Mouse (Mus musculus): ENCODE results near the gene Fam129b.
"Not testable (repeated sequence)": the region's sequence is repeated elsewhere in the genome, so short reads cannot be mapped to it uniquely, and the experiment has no call there.

Gene Fam129b

DNA sequence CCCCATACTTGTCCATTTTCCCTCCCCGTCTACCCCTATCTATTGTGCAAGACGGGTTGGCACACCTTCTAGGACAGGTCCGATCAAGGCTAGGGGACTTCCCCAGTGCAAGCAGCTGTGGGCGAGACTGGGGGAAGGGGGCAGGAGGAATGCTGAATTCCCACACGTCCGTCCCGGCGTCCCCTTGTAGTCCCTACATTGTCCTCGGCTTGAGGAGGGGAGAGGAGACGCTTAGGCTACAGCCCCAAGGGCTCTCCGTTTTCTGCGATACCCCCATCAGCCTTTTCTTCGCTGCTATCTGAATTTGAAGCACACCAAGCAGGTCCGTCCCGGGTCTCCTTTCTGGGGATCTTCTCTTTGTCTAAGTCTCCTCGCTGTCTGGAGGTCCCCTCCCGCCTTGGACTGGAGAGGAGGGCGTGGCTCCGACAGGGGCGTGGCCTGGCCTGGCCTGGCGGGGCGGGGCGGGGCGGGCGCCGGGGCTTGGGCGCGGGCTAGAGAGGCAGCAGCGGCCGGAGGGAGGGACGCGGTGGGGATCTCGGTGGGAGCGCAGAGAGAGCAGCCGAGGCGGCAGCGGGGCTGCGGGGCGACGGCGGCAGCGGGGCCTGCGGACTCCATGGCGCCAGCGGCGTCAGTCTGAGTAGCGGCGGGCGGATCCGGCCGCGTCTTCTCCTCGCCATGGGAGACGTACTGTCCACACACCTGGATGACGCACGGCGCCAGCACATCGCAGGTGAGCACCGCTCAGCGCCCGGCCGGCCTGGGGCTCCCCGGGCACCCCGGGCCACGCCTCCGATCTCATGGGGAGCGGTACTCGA, at the start of gene Fam129b:
Gene Fam129b, plus strand, starts transcription at position 440 of the 815 bp plus-strand sequence.
- peak; percentile 96 for DNase-seq (ENCODE audit: low spot score)

DNA sequence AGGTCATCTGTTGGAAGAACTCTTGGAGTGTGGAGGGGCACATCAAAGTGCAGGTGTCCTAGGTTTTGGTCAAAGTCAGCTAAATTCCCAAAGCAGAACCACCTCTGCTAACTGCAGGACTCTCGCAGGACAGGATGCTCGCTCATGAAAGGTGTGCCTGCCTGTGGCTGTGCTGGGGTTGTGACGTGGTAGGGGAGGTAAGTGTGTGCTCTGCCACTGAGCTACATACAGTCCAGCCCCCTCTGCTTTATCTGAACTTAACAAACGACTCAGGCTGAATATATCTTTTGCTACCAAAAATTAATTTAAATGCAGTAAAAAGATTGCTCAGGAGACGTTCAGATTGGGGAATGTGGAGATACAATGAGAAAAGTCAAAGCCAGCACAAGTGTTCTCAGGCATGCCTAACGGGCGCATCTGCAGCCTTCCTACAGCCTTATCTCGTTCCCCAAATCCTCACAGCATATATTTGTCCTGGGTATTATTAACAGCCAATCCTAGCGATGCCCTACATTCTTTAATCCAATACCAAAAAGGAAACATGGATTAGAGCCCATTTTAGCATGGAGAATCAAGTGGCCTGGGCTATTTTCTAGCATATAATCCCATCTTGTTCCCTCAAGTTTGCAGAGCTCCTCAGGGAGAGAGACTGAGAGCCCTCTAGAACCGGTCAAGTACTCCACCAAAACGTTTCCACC, 46.8 kb upstream of the Fam129b start:
- no peak for DNase-seq (ENCODE audit: low spot score)

DNA sequence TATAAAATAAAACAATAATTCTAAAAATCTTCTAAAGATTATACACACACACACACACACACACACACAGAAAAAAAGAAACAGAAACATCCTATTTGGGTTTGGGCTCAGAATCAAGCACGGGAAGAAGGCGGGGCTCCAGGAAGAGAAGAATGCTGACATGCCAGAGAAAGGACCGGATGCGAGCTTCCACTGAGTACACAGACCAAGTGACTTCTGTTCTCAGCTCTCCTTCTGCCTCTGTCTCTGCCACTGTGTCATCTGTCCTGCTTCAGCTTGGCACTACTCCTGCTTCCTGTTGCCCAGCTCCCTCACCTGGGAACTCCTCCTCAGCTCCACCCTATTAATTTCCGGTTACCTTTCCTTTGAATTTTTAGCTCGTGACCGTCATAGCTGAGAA, 41.4 kb upstream of the Fam129b start:
- DNase-seq (ENCODE audit: low spot score): no peak

DNA sequence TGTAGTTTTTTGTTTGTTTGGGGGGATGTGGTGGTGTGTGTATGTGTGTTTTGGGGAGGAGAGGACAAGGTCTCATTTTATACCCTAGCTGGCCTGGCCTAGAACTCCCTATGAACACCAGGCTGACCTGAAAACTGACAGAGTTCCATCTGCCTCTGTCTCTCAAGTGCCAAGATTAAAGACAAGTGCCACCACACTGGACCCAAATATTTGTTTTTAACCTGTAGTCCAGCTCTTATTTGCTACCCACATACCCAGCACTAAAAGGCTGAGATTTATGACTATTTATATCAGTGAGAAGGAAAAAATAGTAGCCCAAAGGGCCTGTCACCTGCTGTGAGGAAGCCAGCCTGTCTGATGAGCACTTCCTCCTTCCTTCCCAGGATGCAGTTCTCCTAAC, 40.3 kb upstream of the Fam129b start:
- DNase-seq (ENCODE audit: low spot score): no peak

DNA sequence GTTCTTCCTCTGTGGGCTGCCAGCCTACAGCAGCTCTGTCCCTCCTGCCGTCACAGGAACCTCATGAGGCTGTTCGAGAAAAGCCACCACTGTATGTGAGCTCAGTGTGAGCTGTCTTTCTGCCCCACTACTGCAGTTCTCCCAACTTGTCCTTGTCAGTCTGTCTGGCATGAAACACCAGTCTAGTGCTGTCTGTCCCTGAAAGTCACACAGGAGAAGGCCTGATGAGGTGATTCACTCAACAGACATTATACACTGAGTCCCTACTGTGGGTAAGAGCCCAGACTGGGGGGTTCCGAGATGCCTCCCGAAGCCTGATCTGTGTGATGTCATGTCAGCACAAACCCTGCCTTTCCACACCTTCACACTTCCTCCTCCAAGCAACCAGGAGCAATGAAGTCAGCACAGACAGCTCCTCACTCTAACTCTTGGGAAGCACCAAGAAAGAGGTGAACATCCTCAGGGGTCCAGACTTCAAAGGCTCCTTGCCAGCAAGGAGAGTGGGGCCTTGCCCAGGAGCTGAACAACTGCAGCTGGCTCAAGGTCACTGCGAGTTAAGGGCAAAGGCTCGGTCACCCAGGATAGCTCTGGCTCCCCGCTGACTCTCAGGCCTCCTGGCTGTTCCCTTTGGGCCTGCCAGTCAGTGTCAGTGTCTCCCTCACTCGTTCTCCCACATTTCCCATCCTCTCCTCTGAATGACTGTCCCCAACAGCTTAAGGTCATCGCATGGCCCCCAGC, 37.6 kb upstream of the Fam129b start:
- no peak for DNase-seq (ENCODE audit: low spot score)

DNA sequence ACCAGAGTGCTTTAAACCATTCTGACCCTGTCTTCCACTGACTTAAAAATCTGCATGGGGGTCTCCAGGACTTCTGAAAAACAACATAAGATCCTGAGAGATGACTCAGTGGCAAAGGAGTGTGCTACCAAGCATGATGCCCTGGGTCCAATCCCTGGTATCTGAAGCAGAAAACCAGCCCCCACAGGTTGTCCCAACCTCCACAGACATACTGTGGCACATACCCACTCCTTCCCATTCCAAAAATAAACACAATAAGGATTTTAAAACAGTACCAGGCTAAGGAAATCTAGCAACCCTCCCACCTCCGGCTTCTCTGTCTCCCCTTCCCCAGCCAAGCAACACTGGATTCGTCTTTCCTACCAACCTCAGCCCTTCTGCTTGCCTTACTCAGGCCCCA, 36.7 kb upstream of the Fam129b start:
- DNase-seq (ENCODE audit: low spot score): no peak

DNA sequence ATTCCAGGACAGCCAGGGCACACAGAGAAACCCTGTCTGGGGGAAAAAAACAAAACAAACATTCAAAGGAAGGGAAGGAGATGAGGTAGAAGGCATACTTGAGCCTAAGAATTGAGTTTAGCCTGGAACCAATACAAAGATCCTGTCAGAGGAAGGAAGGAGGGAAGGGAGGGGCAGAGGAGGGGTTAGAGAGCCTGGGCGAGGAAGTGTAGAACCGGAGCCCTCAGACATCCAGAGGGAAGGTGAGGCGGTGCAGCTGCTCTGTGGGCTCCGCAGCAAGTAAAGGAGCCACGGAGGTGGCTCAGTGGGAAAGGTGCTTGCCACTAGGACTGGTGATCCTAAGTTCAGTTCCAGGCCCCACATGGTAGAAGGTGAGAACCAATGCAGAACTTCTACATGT, 34.8 kb upstream of the Fam129b start:
- no peak for DNase-seq (ENCODE audit: low spot score)

DNA sequence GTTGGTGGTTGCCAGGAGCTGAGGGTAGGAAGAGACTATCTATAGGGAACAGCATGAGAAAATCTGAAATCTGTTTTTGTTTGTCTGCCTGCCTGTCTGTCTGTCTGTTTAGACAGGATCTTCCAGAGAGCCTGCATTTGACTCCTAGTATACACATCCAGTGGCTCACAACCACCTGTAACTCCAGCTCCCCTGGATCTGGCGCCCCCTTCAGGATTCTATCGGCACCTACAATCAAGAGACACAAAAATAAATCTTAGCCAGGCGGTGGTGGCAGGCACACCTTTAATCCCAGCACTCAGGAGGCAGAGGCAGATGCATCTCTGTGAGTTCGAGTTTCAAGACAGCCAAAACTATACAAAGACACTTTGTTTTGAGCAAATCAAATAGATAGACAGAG, 33.4 kb upstream of the Fam129b start:
- no peak for DNase-seq (ENCODE audit: low spot score)

DNA sequence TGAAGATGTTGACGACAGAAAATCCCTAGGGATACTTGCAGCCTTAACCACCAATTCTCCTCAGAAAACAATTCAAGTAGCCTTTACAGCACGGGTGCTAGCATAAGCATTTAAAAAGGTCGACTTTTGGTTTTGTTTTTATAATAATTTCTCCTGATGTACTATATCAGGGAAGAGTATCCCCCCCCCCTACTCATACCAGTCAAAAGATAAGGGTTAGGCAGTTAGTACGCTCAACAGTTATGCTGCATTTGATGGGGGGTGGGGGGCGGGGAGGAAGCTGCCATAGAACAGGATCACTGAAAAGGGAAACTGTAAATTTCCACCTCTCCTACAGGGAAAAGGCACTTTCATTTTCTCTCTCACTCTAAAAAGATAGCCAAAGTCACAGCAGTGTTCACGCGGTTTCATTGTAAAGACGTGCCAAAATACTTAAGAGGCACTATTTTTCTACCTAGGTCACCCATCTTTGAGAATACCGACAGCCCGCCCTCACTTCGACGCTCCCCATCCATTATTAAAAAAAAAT, 30.3 kb upstream of the Fam129b start:
- no peak for DNase-seq (ENCODE audit: low spot score)

DNA sequence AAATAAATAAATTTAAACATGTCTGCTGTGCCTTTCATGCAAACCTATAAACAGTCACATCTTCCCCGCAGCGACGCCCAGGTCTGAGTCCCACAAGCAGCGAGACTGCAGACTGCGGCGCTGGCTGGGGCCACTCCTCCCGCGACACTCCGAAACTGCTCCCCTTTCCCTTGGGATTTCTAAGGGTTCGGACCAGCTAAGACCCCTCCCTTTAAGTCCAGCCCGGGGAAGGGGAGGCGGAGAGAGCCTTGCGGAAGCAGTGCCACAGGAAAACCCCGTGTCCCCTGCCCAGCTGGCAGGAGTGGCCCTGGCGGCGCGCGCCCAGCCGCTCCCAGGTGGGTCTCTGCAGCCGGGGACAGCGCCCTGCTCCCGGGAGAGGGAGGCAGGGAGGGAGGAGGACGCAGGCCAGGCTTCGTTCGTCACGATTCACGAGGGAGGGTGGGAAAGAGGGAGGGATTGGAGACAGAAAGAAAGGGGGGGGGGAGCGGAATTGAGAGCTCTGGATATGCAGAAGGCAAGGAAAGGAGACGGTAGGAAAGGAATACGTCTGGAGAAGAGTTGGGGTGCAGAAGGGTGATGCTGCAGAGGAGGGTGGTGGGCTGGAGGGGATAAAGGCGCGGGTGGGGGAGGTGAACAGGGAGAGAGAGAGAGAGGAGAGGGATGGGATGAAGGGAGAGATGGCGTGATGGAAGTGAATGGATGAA, 29.7 kb upstream of the Fam129b start:
- DNase-seq (ENCODE audit: low spot score): peak; percentile 49

DNA sequence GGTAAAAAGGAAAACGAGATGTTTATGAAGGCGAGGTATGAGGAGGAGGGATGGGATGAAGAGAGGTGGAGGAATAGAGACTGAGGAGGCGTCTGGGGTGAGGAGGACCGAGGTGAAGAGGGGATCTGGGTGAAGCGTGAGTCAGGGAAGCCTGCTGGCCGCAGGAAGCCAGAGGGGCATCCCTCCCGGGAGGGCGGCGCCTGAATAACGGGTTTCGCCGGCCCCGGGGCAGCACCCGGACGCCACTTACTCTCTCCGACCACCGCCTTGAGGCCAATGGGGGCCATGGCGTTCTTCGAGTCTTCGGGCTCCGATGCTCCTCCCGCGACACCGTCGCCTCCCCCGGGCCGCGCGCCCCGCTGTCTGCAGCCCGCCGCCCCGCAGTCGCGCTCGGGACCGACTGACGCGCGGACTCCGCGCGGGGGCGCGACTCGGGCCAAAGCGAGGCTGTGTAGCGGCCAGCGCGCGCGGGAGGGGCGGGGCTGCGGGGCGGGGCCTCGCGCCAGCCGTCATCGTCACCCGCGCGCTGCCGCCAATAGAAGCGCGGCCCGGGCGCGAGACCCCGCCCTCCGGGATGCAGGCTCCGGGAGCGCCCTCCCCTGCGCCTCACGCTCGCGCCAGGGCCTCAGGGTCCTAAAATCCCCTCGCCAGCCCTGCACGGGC, 29.0 kb upstream of the Fam129b start, which contains the start of gene Stxbp1:
Gene Stxbp1, minus strand, starts transcription at position 441 of the 663 bp plus-strand sequence.
- DNase-seq (ENCODE audit: low spot score): peak; percentile 85

DNA sequence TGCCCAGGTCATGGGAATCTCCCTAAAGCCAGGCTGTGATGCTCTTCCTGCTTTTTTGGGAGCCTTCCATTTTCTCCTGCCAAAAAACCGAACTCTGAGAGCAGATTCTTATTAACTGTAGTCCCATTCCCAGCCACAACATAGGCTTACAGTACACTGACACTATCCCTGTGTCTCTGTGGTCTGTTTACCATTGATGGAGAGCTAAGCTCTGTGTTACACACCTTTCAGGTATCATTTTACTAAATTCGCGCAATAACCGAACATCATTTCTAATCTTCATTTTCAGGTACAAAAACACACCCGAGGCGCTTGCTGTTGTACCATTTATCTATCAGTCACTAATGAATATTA, 28.5 kb upstream of the Fam129b start:
- DNase-seq (ENCODE audit: low spot score): no peak

DNA sequence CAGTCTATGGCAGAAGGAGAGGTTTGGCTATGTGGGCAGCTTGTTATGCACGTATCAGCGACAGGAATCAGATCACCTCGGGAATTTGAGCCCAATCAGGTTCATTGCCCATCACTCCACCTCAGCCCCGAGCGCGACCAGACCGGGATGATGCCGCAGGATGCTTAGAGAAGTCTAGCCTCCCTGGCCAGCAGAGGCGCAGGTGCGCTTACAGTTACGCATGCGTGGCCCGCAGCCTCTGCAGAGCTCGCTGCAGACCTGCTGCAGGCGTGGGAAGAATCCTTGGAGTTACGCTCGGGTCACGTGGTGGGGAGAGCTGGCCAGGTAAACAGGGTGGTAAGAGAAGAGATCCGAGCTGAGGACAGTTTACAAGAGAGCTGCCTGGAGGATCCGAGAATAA, 23.8 kb upstream of the Fam129b start:
- peak; percentile 57 for DNase-seq (ENCODE audit: low spot score)

DNA sequence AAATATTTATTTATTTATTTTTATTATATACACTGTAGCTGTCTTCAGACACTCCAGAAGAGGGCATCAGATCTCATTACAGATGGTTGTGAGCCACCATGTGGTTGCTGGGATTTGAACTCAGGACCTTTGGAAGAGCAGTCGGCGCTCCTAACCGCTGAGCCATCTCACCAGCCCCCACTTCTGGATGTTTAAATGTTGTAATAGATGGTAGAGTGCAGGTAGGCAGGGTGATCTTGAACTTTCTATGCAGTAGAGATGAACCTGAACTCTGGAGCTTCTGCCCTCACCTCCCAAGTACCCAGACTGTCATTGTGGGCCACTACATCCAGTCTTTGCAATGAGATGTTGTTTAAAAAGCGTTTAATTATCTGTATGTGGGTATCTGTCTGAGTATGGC, 22.2 kb upstream of the Fam129b start:
- not testable (repeated sequence) for DNase-seq (ENCODE audit: low spot score)

DNA sequence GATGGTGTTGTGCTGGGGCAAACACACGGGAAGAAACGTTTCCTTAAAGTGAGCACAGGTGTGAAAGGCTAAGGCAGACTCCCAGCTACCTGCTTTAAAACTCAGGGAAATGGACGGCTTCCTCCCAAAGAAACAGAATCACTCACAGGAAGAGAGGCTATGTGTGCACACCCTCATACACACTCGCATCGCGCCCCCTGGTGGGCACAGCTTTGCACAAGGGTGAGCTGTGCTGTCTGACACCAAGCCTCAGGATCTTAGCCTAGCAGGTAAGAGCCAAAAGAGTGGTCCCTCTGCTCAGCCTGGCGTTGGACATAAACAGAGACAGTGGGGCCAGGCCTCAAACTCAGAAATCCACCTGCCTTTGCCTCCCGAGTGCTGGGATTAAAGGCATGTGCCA, 21.7 kb upstream of the Fam129b start:
- peak; percentile 64 for DNase-seq (ENCODE audit: low spot score)

DNA sequence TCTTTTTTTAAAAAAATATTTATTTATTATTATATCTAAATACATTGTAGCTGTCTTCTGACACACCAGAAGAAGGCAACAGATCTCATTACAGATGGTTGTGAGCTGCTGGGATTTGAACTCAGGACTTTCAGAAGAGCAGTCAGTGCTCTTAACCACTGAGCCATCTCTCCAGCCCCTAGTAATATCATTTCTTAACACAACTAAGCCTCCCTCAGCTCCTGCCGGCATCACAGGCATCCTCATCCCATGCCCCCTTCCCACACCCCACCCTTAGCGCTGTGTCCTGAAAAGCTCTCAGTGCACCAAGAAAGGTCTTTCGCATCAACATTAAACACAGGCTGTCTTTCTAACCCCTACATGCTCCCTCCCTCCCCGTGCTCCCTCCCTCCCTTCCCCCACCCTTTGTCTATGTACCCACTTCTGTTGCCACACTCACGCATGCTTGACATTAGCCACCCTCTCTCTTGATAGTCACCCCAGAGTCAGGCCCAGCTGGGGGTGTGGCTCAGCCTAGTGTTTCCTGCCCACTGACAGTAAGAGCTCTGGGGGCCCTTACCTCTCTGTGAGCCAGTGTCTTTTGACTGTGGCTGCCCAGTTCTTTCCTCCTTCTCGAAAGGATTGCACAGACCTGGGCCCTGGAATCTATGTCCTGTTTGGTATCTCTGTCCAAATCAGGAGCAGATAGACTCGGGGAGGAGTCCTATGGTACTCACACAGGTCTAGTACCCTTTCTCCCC, 20.7 kb upstream of the Fam129b start:
- no peak for DNase-seq (ENCODE audit: low spot score)

DNA sequence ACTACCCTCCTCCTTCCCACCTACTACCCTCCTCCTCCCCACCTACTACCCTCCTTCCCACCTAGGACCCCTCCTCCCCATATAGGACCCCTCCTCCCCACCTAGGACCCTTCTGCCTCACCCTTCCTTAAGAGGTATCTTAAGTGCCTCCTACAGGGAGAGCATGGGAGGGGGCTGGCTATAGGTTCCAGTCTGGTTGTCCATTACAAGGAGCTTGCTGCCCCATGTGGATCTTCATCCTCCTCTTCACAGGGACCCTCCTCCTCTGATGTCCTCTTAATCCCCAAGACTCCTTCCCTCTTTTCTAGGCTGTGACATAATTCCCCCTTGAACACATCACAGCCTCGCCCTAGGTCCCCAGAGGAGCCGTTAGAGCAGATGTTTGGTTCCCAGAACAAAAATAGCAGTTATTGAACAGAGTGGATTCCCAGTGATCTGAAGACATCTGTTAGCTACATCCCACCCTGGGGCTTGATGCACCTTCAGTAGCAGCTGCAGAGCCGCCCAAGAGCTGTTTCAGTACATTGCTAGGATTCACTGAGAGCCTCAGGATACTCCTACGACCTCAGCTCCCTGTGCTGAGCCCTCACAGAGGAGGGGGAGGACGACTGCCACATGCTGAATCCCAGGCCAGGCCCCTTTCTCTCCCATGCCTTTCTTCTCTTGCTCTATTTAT, 20.0 kb upstream of the Fam129b start:
- DNase-seq (ENCODE audit: low spot score): no peak

DNA sequence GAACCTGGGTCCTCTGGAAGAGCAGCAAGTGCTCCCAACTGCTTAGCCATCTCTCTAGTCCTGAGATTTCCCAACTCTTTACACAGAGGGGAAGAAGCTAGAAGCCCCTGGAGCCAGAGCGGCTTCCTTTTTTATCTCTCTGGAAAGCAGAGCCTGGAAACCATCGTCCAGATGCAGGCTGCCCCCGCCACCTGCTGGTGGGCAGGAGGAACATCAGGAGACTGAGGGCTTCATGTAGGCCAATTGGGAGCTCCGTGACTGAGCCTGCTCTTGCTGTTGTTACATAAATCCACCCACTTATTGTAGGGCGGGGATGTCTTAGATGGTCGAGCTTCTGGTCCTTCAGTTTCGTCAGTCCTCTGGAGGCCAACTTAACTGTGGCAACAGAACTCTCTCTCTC, 18.3 kb upstream of the Fam129b start:
- DNase-seq (ENCODE audit: low spot score): peak; percentile 62

DNA sequence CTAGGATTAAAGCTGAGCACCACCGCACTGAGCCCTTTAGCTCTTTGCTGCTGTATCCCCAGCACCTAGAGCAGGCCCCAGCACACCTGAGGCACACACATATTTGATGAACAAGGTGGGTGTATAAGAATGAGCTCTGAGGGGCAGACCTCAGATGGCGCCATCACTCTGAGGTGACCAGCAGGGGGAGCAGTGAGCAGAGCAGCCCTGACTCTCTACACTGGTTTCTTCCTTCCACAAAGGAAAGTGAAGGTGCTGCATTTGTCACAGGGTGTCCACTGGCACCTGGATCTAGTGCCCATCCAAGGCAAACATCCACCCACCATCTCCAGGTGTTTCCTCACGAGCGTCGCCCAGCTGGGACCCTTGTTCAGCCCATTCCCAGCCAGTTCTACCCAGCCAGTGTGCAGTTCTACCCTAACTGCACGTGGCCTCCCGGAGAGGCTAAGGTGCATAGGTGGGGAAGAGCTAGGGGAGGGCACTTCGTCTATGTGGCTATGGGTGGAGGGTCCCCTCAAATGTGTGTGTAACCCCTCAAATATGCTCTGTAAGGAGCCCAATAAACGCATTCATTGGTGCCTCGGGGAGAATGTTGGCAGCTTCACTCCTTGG, 16.8 kb upstream of the Fam129b start:
- peak; percentile 33 for DNase-seq (ENCODE audit: low spot score)

DNA sequence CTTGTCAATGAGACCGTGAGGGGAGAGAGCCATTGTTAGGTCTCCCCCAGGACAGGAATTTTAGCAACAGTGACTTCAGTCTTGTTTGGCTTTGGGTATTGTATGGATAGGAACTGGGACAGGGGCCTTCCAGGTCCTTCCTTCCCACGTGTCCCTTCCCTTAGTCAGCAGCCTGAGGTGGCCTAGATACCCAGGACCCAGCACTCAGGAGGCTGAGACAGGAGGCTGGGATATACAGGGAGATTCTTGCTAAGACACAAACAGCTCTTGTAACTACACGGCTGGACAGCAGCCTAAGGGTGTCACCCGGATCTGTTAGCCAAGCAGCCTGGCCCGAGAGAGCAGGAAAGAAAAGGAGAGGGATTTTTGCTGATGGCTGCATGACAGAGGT, 16.3 kb upstream of the Fam129b start:
- DNase-seq (ENCODE audit: low spot score): no peak
